Mouse (Mus musculus): ENCODE measurements around the gene Fgfr2. TPM values are rescaled to one million over a fixed set of nuclear protein-coding genes. Genes with fewer than 3 reads are reported as not detected.

Fgfr2 gene
- polyA plus RNA-seq, 1 experiment = 3.0 TPM

DNA sequence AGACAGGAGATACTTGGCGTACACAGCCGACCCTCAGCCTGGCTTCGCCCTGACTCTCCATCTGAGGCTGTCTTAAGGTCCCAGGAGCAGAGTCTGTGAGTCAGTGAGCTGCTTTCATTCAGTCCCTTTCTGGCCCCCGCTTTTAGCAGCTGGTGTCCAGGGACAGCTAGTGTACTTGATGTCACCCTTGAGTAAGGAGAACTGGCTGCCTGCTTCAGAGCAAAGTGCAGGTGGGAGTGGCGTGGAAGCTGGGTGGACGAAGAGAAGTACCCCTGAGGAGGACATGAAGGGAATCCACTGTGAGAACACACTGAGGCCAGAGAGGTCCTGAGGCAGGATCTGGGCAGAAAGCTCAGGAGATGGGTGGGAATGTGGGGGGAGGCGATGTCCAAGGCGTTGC lies 2184.3 kb downstream of the Fgfr2 start:
- H3K4me1 ChIP-seq (ENCODE audit: control insufficient read depth, insufficient read depth, low read length) = peaks cover 7% of the 10 kb centered on the region
- H3K4me3 ChIP-seq (ENCODE audit: control insufficient read depth, low read depth, low read length) = no peak overlapping the region
- no peak for TF ChIP-seq CTCF (IDR thresholded peaks at IDR 0.05; ENCODE audit: control insufficient read depth, insufficient read depth, insufficient replicate concordance, low read depth, low read length)
- no peak for TF ChIP-seq POLR2A (IDR thresholded peaks at IDR 0.05; ENCODE audit: control insufficient read depth, low read depth, low read length)
- no peaks in the 10 kb centered on the region for H3K36me3 ChIP-seq (ENCODE audit: control insufficient read depth, insufficient read depth, low read length)
- no peaks in the 10 kb centered on the region for H3K27me3 ChIP-seq (ENCODE audit: control insufficient read depth, insufficient read depth, low read length)
- H3K27ac ChIP-seq (ENCODE audit: control insufficient read depth, insufficient read depth, low read depth, low read length) = no peak overlapping the region

DNA sequence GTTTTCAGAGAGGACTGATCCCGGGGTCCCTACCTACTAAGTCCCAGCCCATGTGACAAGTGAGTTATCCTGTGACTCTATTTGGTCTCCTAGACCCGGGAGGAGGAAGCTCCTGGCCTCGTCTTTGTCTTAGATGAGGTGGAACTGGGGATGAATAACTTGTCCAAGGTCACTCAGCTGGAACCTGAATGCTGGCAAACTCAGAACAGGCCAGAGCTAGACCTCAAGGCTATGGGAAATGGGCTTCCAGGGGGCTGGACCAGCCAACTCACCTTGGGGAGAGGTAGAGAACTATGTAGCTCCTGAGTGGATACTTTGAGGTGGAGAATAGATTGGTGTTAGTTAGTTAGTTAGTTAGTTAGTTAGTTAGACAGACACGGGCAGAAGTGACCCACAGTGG lies 2185.1 kb downstream of the Fgfr2 start:
- Histone ChIP-seq H3K27me3 (ENCODE audit: control insufficient read depth, insufficient read depth, low read length) (no peaks in the 10 kb centered on the region), H3K27ac (ENCODE audit: control insufficient read depth, insufficient read depth, low read depth, low read length) (no peak overlapping the region), H3K36me3 (ENCODE audit: control insufficient read depth, insufficient read depth, low read length) (no peaks in the 10 kb centered on the region), H3K4me1 (ENCODE audit: control insufficient read depth, insufficient read depth, low read length) (peaks cover 7% of the 10 kb centered on the region), H3K4me3 (ENCODE audit: control insufficient read depth, low read depth, low read length) (no peak overlapping the region)
- no peak for TF ChIP-seq CTCF (IDR thresholded peaks at IDR 0.05; ENCODE audit: control insufficient read depth, insufficient read depth, insufficient replicate concordance, low read depth, low read length)
- no peak for TF ChIP-seq POLR2A (IDR thresholded peaks at IDR 0.05; ENCODE audit: control insufficient read depth, low read depth, low read length)

DNA sequence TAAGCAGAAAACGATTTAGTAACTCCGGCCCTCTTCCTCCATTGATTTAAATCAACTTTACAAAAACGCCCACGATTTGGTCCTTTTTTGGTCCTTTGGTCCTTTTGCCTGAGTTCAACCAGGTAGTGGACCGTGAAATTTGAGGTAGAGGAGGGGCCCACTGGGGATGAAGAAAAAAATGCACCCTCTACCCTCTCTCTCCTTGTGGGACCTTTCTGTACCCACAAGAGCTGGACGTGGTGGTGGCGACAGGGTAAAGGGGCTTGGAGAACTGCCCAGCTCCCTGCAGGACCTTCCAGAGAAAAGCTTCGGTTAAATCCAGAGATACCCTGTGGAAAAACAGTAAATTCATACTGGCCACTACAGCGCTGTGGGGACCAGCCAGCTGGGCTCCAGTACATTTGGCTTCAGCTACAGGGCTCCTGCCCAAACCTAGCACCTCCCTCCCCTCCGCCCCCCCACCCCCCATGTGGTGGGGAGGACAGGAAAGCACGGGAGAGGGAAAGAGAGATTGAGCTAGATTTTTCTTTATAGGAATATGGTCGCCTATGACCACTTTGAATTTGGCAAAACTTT lies 2185.8 kb downstream of the Fgfr2 start:
- Histone ChIP-seq H3K27ac (ENCODE audit: control insufficient read depth, insufficient read depth, low read depth, low read length) (no peak overlapping the region), H3K4me3 (ENCODE audit: control insufficient read depth, low read depth, low read length) (no peak overlapping the region)

DNA sequence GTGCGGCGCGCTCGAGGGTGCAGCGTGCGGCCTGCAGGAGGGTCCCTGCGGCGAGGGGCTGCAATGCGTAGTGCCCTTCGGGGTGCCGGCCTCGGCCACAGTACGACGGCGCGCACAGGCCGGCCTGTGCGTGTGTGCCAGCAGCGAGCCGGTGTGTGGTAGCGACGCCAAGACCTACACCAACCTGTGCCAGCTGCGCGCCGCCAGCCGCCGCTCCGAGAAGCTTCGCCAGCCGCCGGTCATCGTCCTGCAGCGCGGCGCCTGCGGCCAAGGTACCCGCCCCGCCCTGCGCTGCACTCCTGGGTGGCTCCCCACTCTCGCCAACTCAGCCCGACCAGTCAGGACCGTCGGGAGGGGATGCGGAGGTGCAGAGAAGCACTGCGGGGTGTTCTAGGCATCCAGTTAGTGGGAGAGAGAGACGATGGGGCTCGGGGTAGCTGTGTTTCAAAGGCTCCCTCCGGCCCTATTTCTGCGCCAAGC lies 2186.6 kb downstream of the Fgfr2 start:
- no peak overlapping the region; the same call in 1 of the 2 replicates for H3K27ac ChIP-seq (ENCODE audit: control insufficient read depth, insufficient read depth, low read depth, low read length)
- TF ChIP-seq CTCF (IDR thresholded peaks at IDR 0.05; ENCODE audit: control insufficient read depth, insufficient read depth, insufficient replicate concordance, low read depth, low read length) (no peak), POLR2A (IDR thresholded peaks at IDR 0.05; ENCODE audit: control insufficient read depth, low read depth, low read length) (no peak)
- H3K36me3 ChIP-seq (ENCODE audit: control insufficient read depth, insufficient read depth, low read length) = no peaks in the 10 kb centered on the region
- H3K4me3 ChIP-seq (ENCODE audit: control insufficient read depth, low read depth, low read length) = peak overlapping the region; percentile 76
- peaks cover 7% of the 10 kb centered on the region for H3K4me1 ChIP-seq (ENCODE audit: control insufficient read depth, insufficient read depth, low read length)
- H3K27me3 ChIP-seq (ENCODE audit: control insufficient read depth, insufficient read depth, low read length) = no peaks in the 10 kb centered on the region

More for the DNA sequence above, 2185.8 kb downstream of the Fgfr2 start:
- H3K36me3 ChIP-seq (ENCODE audit: control insufficient read depth, insufficient read depth, low read length) = no peaks in the 10 kb centered on the region
- peaks cover 7% of the 10 kb centered on the region for H3K4me1 ChIP-seq (ENCODE audit: control insufficient read depth, insufficient read depth, low read length)
- no peaks in the 10 kb centered on the region for H3K27me3 ChIP-seq (ENCODE audit: control insufficient read depth, insufficient read depth, low read length)
- TF ChIP-seq POLR2A (IDR thresholded peaks at IDR 0.05; ENCODE audit: control insufficient read depth, low read depth, low read length) (no peak), CTCF (IDR thresholded peaks at IDR 0.05; ENCODE audit: control insufficient read depth, insufficient read depth, insufficient replicate concordance, low read depth, low read length) (no peak)

DNA sequence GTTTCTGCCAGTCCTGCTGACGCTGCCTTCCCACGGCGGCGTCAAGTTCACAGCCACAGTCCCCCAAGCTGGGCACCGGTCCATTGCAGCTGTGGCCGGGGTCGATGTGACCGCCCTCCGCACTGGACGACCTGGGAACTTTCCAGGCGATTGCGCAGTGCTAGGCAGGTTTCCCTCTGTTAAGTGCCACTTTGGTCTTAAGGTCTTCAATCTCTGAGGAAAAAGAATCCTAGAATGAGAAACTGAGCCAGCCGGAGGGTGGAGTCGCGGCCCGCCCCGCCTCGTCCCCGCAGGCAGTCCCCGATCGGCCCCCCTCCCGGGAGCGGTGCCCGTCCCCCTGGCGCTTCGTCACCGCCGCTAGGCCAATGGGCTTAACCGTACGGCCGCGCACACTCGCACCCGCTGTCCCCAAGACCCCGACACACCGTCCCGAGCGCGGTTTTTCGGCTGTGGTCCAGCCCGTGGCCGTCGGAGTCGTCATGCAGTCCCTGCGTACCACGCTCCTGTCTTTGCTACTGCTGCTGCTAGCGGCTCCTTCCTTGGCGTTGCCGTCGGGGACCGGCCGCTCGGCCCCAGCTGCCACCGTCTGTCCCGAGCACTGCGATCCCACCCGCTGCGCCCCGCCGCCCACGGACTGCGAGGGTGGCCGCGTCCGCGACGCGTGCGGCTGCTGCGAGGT lies 2187.2 kb downstream of the Fgfr2 start, which contains the start of gene Htra1:
Gene Htra1 (plus strand): TSS at position 319 of the 679 bp plus-strand sequence.
- Histone ChIP-seq H3K27ac (ENCODE audit: control insufficient read depth, insufficient read depth, low read depth, low read length) (no peak within 1 kb of the TSS; the same call in 1 of the 2 replicates), H3K4me3 (ENCODE audit: control insufficient read depth, low read depth, low read length) (peak within 1 kb of the TSS; percentile 76), H3K36me3 (ENCODE audit: control insufficient read depth, insufficient read depth, low read length) (no peaks in the 10 kb centered on the region), H3K27me3 (ENCODE audit: control insufficient read depth, insufficient read depth, low read length) (no peaks in the 10 kb centered on the region), H3K4me1 (ENCODE audit: control insufficient read depth, insufficient read depth, low read length) (peaks cover 7% of the 10 kb centered on the region)
- no peak for TF ChIP-seq CTCF (IDR thresholded peaks at IDR 0.05; ENCODE audit: control insufficient read depth, insufficient read depth, insufficient replicate concordance, low read depth, low read length)
- no peak for TF ChIP-seq POLR2A (IDR thresholded peaks at IDR 0.05; ENCODE audit: control insufficient read depth, low read depth, low read length)

DNA sequence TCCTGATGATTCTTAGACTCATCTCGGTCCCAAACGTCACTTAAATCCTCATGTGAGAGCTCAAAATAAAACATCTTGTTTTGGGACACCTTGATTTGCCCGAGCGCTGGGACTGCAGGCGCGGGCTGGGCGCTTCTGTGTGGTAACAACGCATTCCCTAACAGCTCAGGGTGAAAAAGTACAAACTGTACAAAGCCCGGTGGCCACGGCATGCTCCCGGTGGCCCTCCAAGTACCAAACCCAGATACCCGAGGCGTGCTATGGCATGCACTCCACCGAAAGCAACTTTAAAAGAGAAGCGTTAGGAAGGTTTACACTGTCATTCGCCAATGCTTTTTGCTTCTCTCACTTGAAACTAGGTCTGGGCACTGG lies 2187.7 kb downstream of the Fgfr2 start:
- peak overlapping the region; percentile 2; the same call in 1 of the 2 replicates for H3K4me3 ChIP-seq (ENCODE audit: control insufficient read depth, low read depth, low read length)
- H3K27ac ChIP-seq (ENCODE audit: control insufficient read depth, insufficient read depth, low read depth, low read length) = no peak overlapping the region
- no peaks in the 10 kb centered on the region for H3K36me3 ChIP-seq (ENCODE audit: control insufficient read depth, insufficient read depth, low read length)
- no peak for TF ChIP-seq CTCF (IDR thresholded peaks at IDR 0.05; ENCODE audit: control insufficient read depth, insufficient read depth, insufficient replicate concordance, low read depth, low read length)
- TF ChIP-seq POLR2A (IDR thresholded peaks at IDR 0.05; ENCODE audit: control insufficient read depth, low read depth, low read length) = no peak
- H3K27me3 ChIP-seq (ENCODE audit: control insufficient read depth, insufficient read depth, low read length) = no peaks in the 10 kb centered on the region
- peaks cover 7% of the 10 kb centered on the region for H3K4me1 ChIP-seq (ENCODE audit: control insufficient read depth, insufficient read depth, low read length)

DNA sequence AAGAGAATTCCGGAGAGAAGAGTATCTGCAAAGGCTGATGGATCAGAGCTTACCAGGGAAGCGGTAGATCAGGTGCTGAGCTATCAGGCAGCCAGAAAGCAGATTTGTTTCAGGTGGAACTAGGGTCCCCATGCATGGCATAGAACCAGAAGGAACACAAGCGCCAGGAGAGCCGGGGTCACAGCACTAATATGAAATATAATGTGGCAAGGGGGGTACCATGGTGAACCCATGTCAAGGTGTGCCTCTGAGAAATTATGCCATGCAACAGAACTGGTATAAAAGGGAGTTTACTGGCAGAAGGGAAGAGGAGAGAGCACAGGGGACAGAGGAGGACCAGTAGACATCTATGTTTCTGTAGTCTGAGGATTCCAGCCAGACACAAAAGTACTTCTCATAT lies 2188.5 kb downstream of the Fgfr2 start:
- H3K4me3 ChIP-seq (ENCODE audit: control insufficient read depth, low read depth, low read length) = no peak overlapping the region
- TF ChIP-seq CTCF (IDR thresholded peaks at IDR 0.05; ENCODE audit: control insufficient read depth, insufficient read depth, insufficient replicate concordance, low read depth, low read length) (no peak), POLR2A (IDR thresholded peaks at IDR 0.05; ENCODE audit: control insufficient read depth, low read depth, low read length) (no peak)
- H3K27me3 ChIP-seq (ENCODE audit: control insufficient read depth, insufficient read depth, low read length) = no peaks in the 10 kb centered on the region
- no peak overlapping the region for H3K27ac ChIP-seq (ENCODE audit: control insufficient read depth, insufficient read depth, low read depth, low read length)
- H3K4me1 ChIP-seq (ENCODE audit: control insufficient read depth, insufficient read depth, low read length) = peaks cover 7% of the 10 kb centered on the region
- no peaks in the 10 kb centered on the region for H3K36me3 ChIP-seq (ENCODE audit: control insufficient read depth, insufficient read depth, low read length)
